Mouse (Mus musculus) CD8-positive naive resting alpha-beta T cell, adult 2 months (primary cell): ENCODE measurements around the gene Ccna1.

Source experiments
- DNase-seq, 2 experiments: peaks; one replicate each; pipeline ENCODE4 v3.0.0; 2022; ENCODE audit warnings: low read depth in 2 of 2, low spot score in 2 of 2

Gene Ccna1

DNA sequence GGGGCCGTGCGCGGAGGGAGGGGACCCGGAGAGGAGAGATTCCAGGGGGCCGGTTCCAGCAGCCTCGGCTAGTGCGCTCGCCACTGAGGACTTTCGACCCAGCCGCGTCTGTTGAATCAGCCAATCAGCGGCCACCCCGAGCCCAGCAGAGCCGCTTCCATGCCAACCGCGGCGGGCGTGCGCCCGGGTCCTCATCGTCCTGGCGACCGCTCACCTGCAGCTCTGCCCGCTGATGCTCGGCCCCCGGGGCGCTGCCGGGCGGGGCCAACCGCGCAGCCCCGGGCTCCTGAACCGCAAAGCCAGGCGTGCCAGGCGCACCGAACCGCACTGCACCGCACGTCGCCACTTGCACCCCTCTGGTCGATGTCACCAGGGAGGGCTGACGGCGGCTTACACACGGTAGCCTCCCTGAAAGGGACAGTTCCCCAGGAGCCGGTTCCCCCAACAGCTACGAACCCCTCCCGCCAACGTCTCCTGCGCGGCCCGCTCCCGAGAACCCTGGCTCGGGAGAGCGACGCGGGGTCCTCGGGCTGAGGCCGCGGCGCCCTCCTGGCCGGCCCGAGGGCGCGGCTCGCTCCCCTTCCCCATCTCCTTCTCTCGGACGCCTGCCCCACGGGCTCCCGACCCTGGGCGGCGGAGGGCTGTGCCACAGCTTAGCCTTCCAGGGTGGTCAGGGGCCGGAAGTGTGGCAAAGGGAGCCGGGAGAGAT, at the start of gene Ccna1:
Ccna1 (minus strand) TSS at position 464 of the 709 bp plus-strand sequence.
- no peak for DNase-seq

DNA sequence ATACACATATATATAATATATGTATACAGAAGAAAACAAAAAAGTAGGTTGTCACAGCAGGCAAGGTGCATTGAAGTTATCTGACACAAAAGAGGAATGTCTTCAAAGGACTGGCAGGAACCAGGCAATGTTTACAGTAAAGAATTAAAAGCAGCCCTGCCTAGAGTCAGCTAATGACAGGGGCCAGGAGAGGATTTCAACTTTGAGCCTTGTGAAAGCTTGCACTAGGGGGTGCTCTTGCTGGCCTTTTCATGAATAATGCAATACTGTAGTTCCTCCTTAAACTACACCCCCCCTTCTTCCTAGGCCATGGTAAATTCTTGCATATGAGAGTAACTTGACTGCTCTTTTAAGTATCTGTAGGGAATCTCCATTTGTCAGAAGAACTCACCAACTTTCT, 45.8 kb upstream of the Ccna1 start:
- no peak for DNase-seq

DNA sequence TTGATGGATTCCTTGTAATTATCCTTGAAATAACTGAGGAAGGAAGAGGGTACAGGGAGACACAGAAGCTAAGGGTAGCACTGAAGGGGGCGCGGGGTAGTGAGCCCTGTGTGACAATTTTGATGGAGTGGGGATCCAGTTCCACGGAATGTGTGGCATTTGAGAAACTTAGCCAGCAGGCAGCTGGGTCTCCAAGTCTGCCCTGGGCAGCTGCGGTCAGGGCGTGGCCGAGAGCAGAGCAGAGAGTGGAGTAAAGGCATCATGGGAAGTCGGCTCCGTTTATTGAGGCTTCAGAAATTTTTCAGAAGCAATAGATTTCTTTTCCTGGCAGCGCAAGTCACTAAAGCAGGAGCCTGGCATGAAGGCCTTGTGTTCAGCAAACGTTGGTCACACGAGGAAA, 43.7 kb upstream of the Ccna1 start:
- no peak for DNase-seq

DNA sequence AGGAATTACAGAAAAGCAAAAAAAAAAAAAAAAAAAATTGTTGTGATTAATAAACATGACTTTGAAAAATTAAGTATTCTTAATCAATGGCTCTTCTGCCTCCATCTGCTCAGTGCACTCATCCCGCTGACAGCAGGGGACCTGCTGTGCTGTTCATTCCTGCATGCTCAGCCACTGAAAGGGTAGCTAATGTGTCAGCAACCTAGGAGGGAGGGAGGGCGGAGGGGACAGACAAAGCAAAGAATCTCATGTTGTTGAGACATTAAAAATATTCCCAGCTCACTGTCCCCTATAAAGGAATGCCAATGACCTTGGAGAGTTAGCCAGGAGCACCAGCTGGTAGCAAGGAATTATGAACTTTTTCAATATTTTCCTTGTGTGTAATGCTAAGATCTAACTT, 42.7 kb upstream of the Ccna1 start:
- no peak for DNase-seq

DNA sequence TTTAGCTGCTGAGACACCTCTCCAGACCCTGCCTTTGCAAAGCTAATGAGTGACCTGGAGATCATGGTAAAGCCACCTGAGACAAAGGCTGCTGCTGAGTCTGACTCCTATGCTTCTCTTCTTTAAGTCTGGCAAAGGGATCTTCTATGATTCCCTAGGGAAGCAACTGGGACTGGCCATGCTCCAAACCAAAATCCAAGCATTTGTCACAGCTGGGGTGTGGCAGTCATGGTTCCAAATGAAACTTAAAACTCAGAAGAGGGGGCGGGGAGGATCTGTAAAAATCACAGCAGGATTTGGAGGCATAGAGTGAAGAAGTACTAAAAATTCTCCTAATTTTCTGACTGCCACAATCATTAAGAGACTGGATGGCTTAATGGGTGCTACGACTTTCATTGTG, 41.9 kb upstream of the Ccna1 start:
- DNase-seq: no peak

DNA sequence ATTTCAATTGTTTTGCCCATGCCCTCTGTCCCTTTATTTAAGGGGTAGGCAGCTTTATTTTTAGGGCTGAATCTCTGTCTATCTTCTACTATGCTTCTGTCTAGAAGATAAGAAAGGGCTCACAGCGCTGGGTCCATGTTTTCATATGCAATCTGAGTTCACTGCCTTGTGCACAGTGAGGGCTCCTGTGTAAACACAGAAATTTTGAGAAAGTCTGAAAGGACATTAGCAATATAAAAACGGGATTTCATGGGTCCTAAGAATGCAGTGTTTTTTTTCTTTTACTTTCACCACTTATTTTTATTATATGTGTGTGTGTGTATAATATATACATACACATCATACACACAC, 41.3 kb upstream of the Ccna1 start:
- no peak for DNase-seq

DNA sequence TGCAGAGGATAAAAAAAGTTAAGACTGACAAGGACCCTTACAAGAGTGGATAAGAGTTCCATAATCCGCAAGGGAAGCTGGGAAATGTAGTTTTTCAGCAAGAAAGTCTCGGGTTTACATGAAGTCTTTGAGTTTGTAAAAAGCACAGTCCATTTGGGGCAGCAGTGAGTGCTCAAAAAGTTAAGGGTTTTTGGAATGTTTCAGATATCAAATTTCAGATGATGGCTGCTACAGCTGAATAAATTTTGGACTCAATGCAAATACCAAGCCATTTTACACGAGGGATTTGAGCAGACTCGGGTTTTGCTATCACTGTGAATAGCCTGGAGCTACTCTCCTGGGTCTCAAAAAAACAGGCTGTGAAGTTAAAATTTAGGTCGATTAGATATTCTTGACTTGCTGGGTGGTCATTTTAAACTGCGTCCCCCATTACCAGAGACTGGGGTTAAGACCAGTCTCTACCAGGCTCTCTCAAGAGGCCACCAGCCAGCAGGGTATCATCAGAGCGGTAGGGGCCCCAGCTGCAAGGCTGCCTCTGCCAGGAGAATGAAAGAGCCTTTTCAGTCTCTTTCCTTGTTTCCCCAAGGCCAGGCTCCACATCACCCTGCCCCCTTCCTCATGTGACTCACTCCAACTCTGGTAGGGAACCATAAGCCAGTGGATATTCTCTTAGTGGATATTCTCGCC, 40.8 kb upstream of the Ccna1 start:
- no peak for DNase-seq

DNA sequence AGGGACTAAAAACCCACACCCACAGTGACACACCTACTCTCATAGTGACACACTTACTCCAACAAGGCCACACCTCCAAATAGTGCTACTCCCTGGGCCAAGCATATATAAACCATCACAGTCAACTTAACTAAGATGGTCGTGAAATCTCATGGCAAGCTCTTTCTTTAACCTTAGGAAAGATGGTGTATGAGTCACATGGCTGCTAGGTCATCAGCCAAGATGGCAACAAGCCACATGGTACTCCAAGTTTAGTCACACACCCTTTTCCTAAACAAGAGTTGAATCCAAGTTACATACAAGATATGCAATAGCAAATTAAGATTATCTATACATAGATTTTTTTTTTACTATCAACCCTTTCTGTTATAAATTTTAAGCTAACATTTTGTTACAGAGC, 37.9 kb upstream of the Ccna1 start:
- no peak for DNase-seq

DNA sequence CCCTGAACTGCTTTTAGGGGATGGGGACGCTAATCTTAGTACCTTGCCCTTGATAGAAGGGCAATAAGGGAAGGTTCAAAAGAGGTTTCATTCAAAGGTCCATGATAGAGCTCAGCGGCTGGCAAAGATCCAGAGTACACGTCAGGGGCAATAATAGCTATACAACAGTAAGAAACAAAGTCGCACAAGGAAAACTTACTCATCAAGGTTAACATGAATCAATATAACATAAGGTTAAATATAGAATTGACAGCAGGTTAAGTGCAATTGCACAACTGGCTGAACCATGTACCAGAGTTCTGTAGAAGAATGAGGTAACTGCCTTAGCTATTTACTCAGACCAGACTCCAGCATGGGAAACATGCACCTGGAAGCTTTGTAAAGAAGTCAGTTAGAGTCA, 34.0 kb upstream of the Ccna1 start:
- DNase-seq: no peak

DNA sequence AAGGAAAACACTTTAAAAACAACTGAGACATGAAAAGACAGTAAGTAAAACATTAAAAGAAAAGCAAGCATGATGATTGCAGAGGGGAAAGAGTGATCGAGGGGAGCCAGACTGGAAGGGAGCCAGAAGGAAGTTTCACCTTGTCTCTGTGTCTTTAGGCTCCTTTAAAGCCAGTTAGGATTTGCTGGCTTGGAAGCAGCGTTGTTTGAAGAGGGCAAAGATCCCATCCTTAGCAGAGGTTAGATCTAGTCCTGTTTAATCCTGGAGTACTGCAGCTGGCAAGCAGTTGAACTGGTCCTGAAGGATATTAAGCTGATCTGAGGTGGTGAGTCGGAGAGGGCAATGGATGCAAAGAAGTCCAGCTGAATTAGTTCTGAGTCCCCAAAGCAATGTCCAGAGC, 33.5 kb upstream of the Ccna1 start:
- DNase-seq: no peak

DNA sequence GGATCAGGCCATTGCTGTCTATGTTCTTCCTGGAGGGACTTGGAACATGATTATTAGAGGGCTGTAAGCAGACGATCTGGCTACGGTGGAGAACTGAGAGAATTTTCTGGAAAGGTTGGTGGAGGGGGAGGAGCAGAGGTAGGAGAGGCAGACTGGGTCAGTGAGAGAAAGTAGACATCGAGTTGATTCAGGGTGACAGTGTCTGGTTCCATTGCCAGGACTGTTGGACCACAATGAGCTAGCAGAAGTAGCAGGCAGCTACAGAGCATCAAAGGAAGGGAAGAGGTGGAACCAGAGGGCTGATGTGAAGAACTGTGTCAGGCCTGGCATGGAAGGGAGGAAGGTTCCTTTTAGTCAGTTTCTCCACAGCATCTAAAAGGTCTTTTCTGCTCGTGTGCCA, 33.1 kb upstream of the Ccna1 start:
- no peak for DNase-seq

DNA sequence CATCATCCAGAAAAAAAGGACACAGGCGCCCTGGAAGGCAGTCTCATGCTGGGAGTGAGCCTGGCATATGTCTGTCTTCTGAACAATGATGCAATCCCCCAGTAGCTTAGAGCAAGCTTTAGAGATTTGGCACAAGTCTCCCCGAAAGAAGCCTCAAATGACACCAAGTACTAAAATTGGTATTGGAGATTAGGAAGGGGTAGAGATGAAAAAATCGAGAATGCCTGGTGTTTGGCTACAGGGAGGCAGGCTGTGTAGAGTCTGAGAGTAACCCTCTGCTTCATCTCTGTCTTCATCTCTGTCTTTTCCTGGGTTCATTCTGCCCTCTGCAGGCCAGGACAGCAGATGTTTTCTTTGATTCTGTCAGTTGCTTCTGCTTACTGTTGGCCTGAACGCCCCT, 32.1 kb upstream of the Ccna1 start:
- no peak for DNase-seq

DNA sequence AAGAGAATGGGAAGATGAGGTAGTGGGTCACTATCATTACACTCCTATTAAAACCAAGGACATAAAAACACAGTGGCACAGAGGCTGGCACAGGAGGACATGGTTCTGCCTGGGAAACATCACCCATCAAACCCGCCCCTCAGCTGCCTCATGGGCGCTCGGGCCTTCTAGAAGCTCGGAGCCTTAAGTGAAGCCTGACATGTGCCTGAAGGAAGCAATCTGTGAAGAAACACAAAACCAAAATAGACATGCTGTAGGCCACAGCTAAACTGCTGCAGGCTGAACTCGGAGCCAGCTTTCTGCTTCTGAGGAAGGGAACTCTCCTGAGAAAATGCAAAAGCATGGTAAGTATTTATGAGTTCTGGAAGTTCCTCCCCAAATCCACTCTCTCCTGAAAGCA, 31.6 kb upstream of the Ccna1 start:
- DNase-seq: no peak

DNA sequence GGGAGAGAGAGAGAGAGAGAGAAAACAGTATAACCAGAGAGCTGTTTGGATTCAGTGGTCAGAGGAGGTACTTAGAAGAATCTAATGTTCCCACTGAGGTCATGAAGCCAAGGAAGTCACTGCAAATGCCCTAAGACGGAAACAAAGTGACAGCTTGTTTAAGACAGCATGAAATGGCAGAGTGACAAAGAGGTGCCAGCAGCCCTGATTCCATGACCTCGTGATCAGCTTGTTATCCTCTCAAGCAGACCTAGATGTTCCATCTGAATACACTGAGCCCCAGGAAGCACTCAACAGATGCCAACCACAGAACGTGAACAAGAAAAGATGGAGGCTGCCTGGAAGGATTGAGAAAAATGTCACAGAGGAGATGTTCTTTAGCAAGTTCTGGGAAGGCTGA, 30.4 kb upstream of the Ccna1 start:
- no peak for DNase-seq

DNA sequence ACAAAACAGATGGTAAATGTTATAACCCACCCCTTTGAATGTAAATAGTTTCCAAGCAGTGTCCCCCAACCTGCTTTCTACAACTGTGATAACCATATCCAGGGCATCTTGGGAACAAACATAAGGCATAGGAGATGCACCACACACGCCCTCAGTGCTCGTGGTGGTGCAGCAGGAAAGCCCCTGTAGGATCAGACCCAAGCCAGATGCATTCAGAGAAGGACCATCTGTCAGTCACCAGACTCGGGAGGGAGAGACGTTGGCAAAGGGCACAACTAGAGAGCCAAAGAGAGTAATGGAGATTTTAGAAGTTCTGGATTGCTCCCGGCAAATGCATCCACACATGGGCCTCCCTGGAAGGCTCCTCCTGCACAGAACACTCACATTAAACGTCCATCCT, 29.5 kb upstream of the Ccna1 start:
- DNase-seq: no peak

DNA sequence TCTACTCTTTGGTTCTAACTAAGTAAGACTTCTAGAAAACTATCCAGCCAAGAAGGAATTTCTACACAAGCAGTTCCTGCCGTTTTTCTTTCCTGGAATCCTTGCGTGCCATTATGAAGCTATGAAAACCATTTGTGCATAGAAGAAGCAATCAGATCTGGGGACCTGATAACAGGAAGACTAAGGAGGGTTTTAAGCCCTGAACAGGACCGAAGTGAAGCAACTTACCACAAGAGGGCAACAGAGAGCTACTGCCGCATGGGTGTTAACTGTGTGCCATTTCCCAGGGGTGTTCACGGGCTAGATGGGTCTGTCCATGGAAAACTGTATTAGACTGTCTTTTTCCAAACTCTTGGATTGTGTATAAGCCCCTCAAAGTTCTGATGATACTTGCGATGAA, 24.8 kb upstream of the Ccna1 start:
- peak in 1 of 2 experiments; percentile 38 for DNase-seq

DNA sequence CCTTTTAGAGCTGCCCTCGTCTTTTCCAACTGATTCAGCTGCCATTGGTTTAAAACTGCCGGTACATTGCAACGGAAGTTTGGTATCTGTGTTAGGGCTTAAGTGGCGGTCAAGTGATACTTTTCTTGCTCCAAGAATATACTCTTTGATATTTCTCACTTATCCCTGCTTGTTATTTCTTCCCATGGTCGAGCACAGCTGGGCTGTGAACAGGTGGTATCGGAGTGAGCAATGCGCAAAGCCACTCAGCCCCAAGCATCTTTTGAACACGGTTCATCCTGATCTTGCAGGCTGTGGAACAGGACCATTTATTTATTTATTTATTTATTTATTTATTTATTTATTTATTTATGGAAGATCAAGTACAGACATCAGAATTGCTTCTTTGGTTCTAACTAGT, 24.3 kb upstream of the Ccna1 start:
- DNase-seq: no peak

DNA sequence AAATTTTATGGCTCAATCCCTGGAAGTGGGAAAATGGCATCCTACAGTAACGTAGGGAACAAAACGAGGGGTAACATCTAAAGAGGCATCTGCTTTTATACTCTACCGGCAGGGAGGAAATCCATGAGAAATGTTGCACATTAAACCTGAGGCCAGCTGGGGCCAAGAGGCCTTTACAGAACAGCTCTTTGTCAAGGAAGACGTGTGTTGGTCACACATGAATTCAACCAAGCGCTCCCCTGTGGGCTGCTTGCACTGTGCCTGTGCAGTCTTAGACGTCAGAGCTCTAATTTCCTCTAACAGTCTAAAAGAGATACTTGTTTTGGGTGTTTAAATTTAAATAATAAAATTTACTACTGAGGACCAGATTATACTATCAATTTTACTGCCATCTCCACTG, 22.9 kb upstream of the Ccna1 start:
- no peak for DNase-seq

DNA sequence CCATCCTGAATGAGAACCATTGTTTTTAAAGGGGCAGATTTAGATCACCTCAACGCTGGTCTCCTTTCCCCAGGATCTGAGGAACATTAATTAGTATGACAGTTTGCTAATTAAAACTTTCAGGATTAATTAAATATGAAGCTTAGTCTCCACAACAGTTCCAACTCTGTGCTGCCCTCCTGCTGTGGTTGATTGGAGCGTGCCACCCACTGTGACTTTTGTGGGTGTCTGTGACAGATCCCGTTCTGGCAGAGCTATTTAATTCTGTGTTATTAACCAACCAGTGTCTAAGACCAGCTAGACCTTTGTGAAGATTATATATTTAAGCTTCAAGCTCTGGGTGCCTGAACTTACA, 20.0 kb upstream of the Ccna1 start:
- DNase-seq: no peak

DNA sequence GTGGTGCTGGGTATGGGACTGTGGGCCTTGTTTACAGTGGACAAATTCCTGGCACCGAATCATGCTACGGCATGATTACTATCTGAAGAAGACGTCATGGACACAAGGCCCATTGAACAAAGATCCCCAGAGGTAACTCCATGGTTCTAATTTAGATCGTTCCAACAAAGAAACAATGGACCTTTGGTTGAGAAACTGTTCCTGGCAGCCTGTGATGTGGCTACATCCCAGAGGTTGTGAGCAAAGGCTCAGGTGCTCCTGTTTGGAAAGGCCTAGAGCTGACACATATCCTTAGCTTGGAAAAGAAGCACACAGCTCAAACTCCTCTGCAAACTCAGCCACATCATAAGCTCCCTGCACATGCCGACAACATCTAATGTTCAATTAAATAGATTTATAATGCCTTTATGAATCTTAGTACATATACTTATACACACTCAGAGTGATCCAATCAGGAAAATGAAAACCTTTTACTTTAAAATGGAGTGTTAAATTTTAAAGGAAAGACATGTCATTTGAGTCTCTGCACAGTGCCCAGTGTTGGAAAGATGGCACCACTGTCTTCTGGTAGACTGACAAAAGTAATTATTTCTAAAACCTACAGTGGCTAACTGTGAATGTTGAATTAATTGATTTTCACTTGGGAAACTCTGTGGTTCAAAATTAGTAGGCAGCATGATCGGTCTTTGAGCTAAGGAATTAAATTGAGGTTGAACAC, 19.4 kb upstream of the Ccna1 start:
- no peak for DNase-seq

DNA sequence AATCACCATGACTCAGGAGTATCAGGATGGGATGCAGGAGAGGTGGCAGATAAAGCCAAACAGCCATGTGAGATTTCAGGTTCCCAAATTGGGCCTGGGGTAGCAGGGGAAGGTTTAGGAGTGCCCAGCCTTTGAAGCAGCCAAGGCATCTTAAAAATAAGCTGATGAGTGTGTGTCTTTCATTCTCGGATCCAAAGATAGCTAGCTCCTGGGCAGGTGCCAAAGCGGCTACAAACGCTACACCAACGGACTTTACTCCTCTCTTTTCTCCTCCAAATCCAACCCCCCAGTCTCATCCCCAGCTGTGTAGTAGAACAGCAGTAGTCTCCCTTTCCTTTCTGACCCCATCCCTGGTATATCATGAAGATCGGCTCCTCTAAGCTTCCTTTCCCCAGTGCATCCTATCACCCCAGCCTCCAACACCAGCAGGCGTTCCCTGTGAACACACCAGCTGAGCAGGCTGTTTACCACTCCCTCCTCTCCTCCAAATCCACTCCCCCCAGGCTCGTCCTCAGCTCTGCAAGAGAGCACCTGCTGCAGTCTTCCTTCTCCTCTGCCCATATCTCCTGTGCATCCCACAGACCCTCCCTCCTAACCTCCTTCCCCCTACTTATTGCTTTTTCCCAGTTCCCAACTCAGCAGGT, 12.6 kb upstream of the Ccna1 start:
- DNase-seq: no peak

DNA sequence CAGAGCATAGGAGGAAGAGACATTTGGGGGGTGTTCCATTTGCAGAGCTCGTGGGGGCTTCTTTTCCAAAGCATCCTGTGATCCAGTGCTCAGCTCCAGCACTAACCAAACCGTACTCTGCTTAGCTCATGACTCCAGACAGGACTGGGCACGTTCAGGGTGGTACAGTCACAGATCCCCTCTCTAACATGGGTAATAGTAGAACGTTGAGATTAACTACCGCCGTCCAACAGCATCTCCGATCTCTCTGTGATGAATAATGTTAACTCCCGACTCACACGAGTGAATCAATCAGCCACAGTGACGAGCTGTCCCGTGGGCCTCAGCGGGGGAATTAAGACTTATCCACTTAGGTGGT, 11.3 kb upstream of the Ccna1 start:
- DNase-seq: no peak
